Mouse (Mus musculus) ES-Bruce4 (cell line): ENCODE measurements around the gene Sgip1. TPM values are rescaled to one million over a fixed set of nuclear protein-coding genes. Genes with fewer than 3 reads are reported as not detected.

Experiments
- H3K27ac ChIP-seq: 2 replicates; pipeline ENCODE4 v1.5.1; 2012; ENCODE audit warnings: low read length, inconsistent platforms; ENCODE audit not compliant: insufficient read depth
- H3K27me3 ChIP-seq: 2 replicates; pipeline ENCODE4 v1.6.1; 2012; ENCODE audit warnings: mild to moderate bottlenecking, low read length, inconsistent platforms; ENCODE audit not compliant: control insufficient read depth, poor library complexity, insufficient read depth, severe bottlenecking
- H3K36me3 ChIP-seq: 2 replicates; pipeline ENCODE4 v1.6.1; 2012; ENCODE audit warnings: inconsistent platforms, mild to moderate bottlenecking, low read length, moderate library complexity; ENCODE audit not compliant: control insufficient read depth, poor library complexity, insufficient read depth, severe bottlenecking
- H3K4me1 ChIP-seq: one replicate; pipeline ENCODE4 v1.8.1; 2011; ENCODE audit warnings: low read length; ENCODE audit not compliant: control insufficient read depth, insufficient read depth
- H3K4me3 ChIP-seq: 2 replicates; pipeline ENCODE4 v1.5.1; 2011; ENCODE audit warnings: low read depth, mild to moderate bottlenecking, low read length
- H3K9ac ChIP-seq: 2 replicates; pipeline ENCODE4 v1.6.1; 2012; ENCODE audit warnings: low read depth, mild to moderate bottlenecking, inconsistent platforms; ENCODE audit not compliant: poor library complexity, severe bottlenecking
- H3K9me3 ChIP-seq: replicated peaks from 2 replicates; pipeline ENCODE4 v1.6.1; 2012; ENCODE audit warnings: mild to moderate bottlenecking, low read length, inconsistent platforms; ENCODE audit not compliant: control insufficient read depth, poor library complexity, insufficient read depth, severe bottlenecking
- CTCF ChIP-seq: IDR thresholded peaks from one replicate; pipeline ENCODE4 v1.8.1; 2011; ENCODE audit warnings: low read depth, low read length
- EP300 ChIP-seq: IDR thresholded peaks from 2 replicates; pipeline ENCODE4 v1.6.1; 2011; ENCODE audit warnings: low read depth, low read length; ENCODE audit not compliant: insufficient read depth
- POLR2A ChIP-seq: IDR thresholded peaks from one replicate; pipeline ENCODE4 v1.8.1; 2011; ENCODE audit warnings: low read length; ENCODE audit not compliant: insufficient read depth
- polyA plus RNA-seq: library from polyadenylated mRNA; stranded (reverse); fragments of >200 nt; gene quantifications from 2 replicates; pipeline ENCODE4 v1.2.4, GENCODE M21; 2011; ENCODE audit warnings: low read depth; ENCODE audit not compliant: missing spikeins, insufficient read depth, insufficient read length

Sgip1 gene
- polyA plus RNA-seq, 1 experiment, result 2.9 TPM

GRCm38 (mm10) chr4:102852808-102853207, 111.7 kb downstream of the Sgip1 start:
- Histone ChIP-seq H3K4me3 (no peak overlapping the region), H3K27me3 (no peaks in the 10 kb centered on the region), H3K9me3 (no peaks in the 10 kb centered on the region), H3K4me1 (no peaks in the 10 kb centered on the region), H3K9ac (no peak overlapping the region), H3K36me3 (no peaks in the 10 kb centered on the region), H3K27ac (no peak overlapping the region)
- TF ChIP-seq POLR2A (no peak), CTCF (no peak), EP300 (no peak)

- H3K4me1 ChIP-seq, result no peaks in the 10 kb centered on the region
- TF ChIP-seq EP300, result no peak
- TF ChIP-seq CTCF, result no peak
- no peak for TF ChIP-seq POLR2A
- H3K4me3 ChIP-seq, result no peak overlapping the region
- no peaks in the 10 kb centered on the region for H3K9me3 ChIP-seq
- H3K27me3 ChIP-seq, result no peaks in the 10 kb centered on the region
- H3K27ac ChIP-seq, result no peak overlapping the region
- H3K36me3 ChIP-seq, result no peaks in the 10 kb centered on the region
- no peak overlapping the region for H3K9ac ChIP-seq
Measured at GRCm38 (mm10) chr4:102853330-102854022, 112.4 kb downstream of the Sgip1 start.

GRCm38 (mm10) chr4:102854928-102855892, 114.1 kb downstream of the Sgip1 start:
- Histone ChIP-seq H3K9me3 (no peaks in the 10 kb centered on the region), H3K36me3 (no peaks in the 10 kb centered on the region), H3K9ac (no peak overlapping the region), H3K4me3 (no peak overlapping the region), H3K4me1 (no peaks in the 10 kb centered on the region), H3K27me3 (no peaks in the 10 kb centered on the region), H3K27ac (no peak overlapping the region)
- no peak for TF ChIP-seq EP300
- TF ChIP-seq CTCF, result no peak
- no peak for TF ChIP-seq POLR2A

- Histone ChIP-seq H3K36me3 (no peaks in the 10 kb centered on the region), H3K4me1 (no peaks in the 10 kb centered on the region), H3K4me3 (no peak overlapping the region), H3K27me3 (no peaks in the 10 kb centered on the region), H3K27ac (no peak overlapping the region), H3K9ac (no peak overlapping the region), H3K9me3 (no peaks in the 10 kb centered on the region)
- TF ChIP-seq CTCF (no peak), EP300 (no peak), POLR2A (no peak)
Measured at GRCm38 (mm10) chr4:102856086-102856485, 115.0 kb downstream of the Sgip1 start.

- no peaks in the 10 kb centered on the region for H3K27me3 ChIP-seq
- H3K4me3 ChIP-seq, result no peak overlapping the region
- no peaks in the 10 kb centered on the region for H3K36me3 ChIP-seq
- no peak overlapping the region for H3K27ac ChIP-seq
- no peaks in the 10 kb centered on the region for H3K9me3 ChIP-seq
- no peaks in the 10 kb centered on the region for H3K4me1 ChIP-seq
- TF ChIP-seq EP300 (no peak), CTCF (peak; percentile 63)
- H3K9ac ChIP-seq, result no peak overlapping the region
Measured at GRCm38 (mm10) chr4:102859259-102860194, 118.4 kb downstream of the Sgip1 start.
